Mouse (Mus musculus) stomach, embryonic 16.5 days (tissue): ENCODE results near the gene BC048507. TPM values are rescaled to one million over a fixed set of nuclear protein-coding genes. Genes with fewer than 3 reads are reported as not detected.

Source experiments
- ATAC-seq: fragments of 200-750 bp; cut with Nextera tagmentation; 2 replicates; pipeline ENCODE4 v1.8.0; 2017; ENCODE audit warnings: moderate number of reproducible peaks, moderate TSS enrichment; ENCODE audit not compliant: insufficient read depth, low FRiP score
- H3K27ac ChIP-seq: fragments of 300-500 bp; sonication (generic); 2 replicates; pipeline ENCODE4 v1.5.1; 2014; ENCODE audit warnings: low read length
- H3K27me3 ChIP-seq: fragments of 300-500 bp; sonication (generic); 2 replicates; pipeline ENCODE4 v1.6.1; 2014; ENCODE audit warnings: low read length, control low read depth, mixed read lengths; ENCODE audit not compliant: control insufficient read depth, insufficient read depth
- H3K36me3 ChIP-seq: fragments of 300-500 bp; sonication (generic); 2 replicates; pipeline ENCODE4 v1.6.1; 2014; ENCODE audit warnings: low read length; ENCODE audit not compliant: control insufficient read depth, insufficient read depth
- H3K4me1 ChIP-seq: fragments of 300-500 bp; sonication (generic); 2 replicates; pipeline ENCODE4 v1.6.1; 2014; ENCODE audit warnings: low read length, control low read depth, mixed read lengths; ENCODE audit not compliant: control insufficient read depth, insufficient read depth
- H3K4me2 ChIP-seq: fragments of 300-500 bp; sonication (generic); 2 replicates; pipeline ENCODE4 v1.6.1; 2014; ENCODE audit warnings: low read depth, low read length, mixed read lengths
- H3K4me3 ChIP-seq: fragments of 300-500 bp; sonication (generic); replicated peaks from 2 replicates; pipeline ENCODE4 v1.5.1; 2014; ENCODE audit warnings: mild to moderate bottlenecking, low read length
- H3K9ac ChIP-seq: fragments of 300-500 bp; sonication (generic); 2 replicates; pipeline ENCODE4 v1.6.1; 2014; ENCODE audit warnings: low read length
- H3K9me3 ChIP-seq: fragments of 300-500 bp; sonication (generic); replicated peaks from 2 replicates; pipeline ENCODE4 v1.6.1; 2016; ENCODE audit warnings: low read length, control low read depth; ENCODE audit not compliant: control insufficient read depth
- WGBS: fragments of 180-500 bp; shearing (Covaris S2); extraction: QIAGEN DNeasy Blood & Tissue Kit; methylation state at CpG from one replicate; pipeline ENCODE4 v1.1.7; 2014; 5-methylcytosine and 5-hydroxymethylcytosine counted together
- polyA plus RNA-seq: library from polyadenylated mRNA; unstranded; fragments of >200 nt; fragmentation: Nextera tagmentation; extraction: Ambion mirVana; gene quantifications from 2 replicates; pipeline ENCODE4 v1.2.1, GENCODE M21; 2015

Gene BC048507
- polyA plus RNA-seq, 1 experiment from 2014 or later = not detected

- H3K4me2 ChIP-seq = no peak overlapping the region
- no peaks in the 10 kb centered on the region for H3K36me3 ChIP-seq
- H3K27me3 ChIP-seq = no peaks in the 10 kb centered on the region
- H3K9ac ChIP-seq = no peak overlapping the region
- ATAC-seq = no peak
- H3K27ac ChIP-seq = no peak overlapping the region
- H3K4me1 ChIP-seq = no peaks in the 10 kb centered on the region
- WGBS = 24% methylated on average over 5 of the region's 5 CpGs
- no peak overlapping the region for H3K4me3 ChIP-seq
- peaks cover 13% of the 10 kb centered on the region for H3K9me3 ChIP-seq
Observed at GRCm38 (mm10) chr13:67909759-67910158, 46.6 kb downstream of the BC048507 start.

Other genes with a start within 250 kb of the BC048507 start
- not detected in 2 replicates for gene Gm49345, start 225.6 kb upstream of the BC048507 start, polyA plus RNA-seq
- 2.4 and 2.5 TPM in 2 replicates for gene Zfp729a, start 225.5 kb upstream of the BC048507 start, polyA plus RNA-seq
- 10.9 and 11.1 TPM in 2 replicates for gene Zfp738, start 176.3 kb upstream of the BC048507 start, polyA plus RNA-seq
- gene Zfp65, start 134.2 kb upstream of the BC048507 start, polyA plus RNA-seq = 6.4 and 7.1 TPM in 2 replicates
- gene Zfp85, start 108.1 kb upstream of the BC048507 start, polyA plus RNA-seq = 3.6 and 4.4 TPM in 2 replicates
- gene Zfp493, start 83.6 kb upstream of the BC048507 start, polyA plus RNA-seq = 2.7 TPM in 2 replicates
- gene Zfp273, start 49.6 kb upstream of the BC048507 start, polyA plus RNA-seq = 5.6 and 5.9 TPM in 2 replicates
- 2.3 and 3.0 TPM in 2 replicates for gene Gm10037, start 32.2 kb upstream of the BC048507 start, polyA plus RNA-seq